Mouse (Mus musculus): ENCODE measurements around the gene Golph3l. TPM values are rescaled to one million over a fixed set of nuclear protein-coding genes. Genes with fewer than 3 reads are reported as not detected.
"Not testable (repeated sequence)": the region's sequence is repeated elsewhere in the genome, so short reads cannot be mapped to it uniquely, and the experiment has no call there.

Golph3l gene
- polyA plus RNA-seq, 1 experiment from 2014 or later = 27.0 TPM

GRCm38 (mm10) chr3:95650276-95651032, 61.7 kb downstream of the Golph3l start:
- Histone ChIP-seq H3K4me1 (ENCODE audit: control insufficient read depth, insufficient read depth, low read length) (no peaks in the 10 kb centered on the region; the same call in 1 of the 2 replicates), H3K4me2 (ENCODE audit: low read length) (no peak overlapping the region), H3K9me3 (replicated peaks; ENCODE audit: control insufficient read depth, low read length, poor library complexity, severe bottlenecking) (no peaks in the 10 kb centered on the region), H3K4me3 (ENCODE audit: low read depth, low read length) (no peak overlapping the region), H3K27me3 (ENCODE audit: control insufficient read depth, insufficient read depth, low read depth, low read length) (no peaks in the 10 kb centered on the region), H3K9ac (ENCODE audit: low read depth, low read length) (no peak overlapping the region), H3K36me3 (ENCODE audit: control insufficient read depth, insufficient read depth, low read length) (no peaks in the 10 kb centered on the region), H3K27ac (ENCODE audit: low read length) (no peak overlapping the region)
- WGBS = 84% methylated on average over 6 of the region's 6 CpGs
- ATAC-seq = no peak

GRCm38 (mm10) chr3:95651033-95651373, 62.3 kb downstream of the Golph3l start:
- no peak overlapping the region for H3K4me2 ChIP-seq (ENCODE audit: low read length)
- no peaks in the 10 kb centered on the region for H3K9me3 ChIP-seq (replicated peaks; ENCODE audit: control insufficient read depth, low read length, poor library complexity, severe bottlenecking)
- no peaks in the 10 kb centered on the region for H3K27me3 ChIP-seq (ENCODE audit: control insufficient read depth, insufficient read depth, low read depth, low read length)
- no peak overlapping the region for H3K9ac ChIP-seq (ENCODE audit: low read depth, low read length)
- H3K4me1 ChIP-seq (ENCODE audit: control insufficient read depth, insufficient read depth, low read length) = no peaks in the 10 kb centered on the region; the same call in 1 of the 2 replicates
- WGBS = 94% methylated on average over 3 of the region's 3 CpGs
- H3K4me3 ChIP-seq (ENCODE audit: low read depth, low read length) = no peak overlapping the region
- no peak for ATAC-seq
- no peak overlapping the region for H3K27ac ChIP-seq (ENCODE audit: low read length)
- H3K36me3 ChIP-seq (ENCODE audit: control insufficient read depth, insufficient read depth, low read length) = no peaks in the 10 kb centered on the region

- H3K36me3 ChIP-seq (ENCODE audit: control insufficient read depth, insufficient read depth, low read length) = no peaks in the 10 kb centered on the region
- WGBS = 89% methylated on average over 16 of the region's 16 CpGs
- no peak overlapping the region for H3K27ac ChIP-seq (ENCODE audit: low read length)
- H3K4me2 ChIP-seq (ENCODE audit: low read length) = no peak overlapping the region
- H3K27me3 ChIP-seq (ENCODE audit: control insufficient read depth, insufficient read depth, low read depth, low read length) = no peaks in the 10 kb centered on the region
- no peaks in the 10 kb centered on the region for H3K9me3 ChIP-seq (replicated peaks; ENCODE audit: control insufficient read depth, low read length, poor library complexity, severe bottlenecking)
- no peak overlapping the region for H3K4me3 ChIP-seq (ENCODE audit: low read depth, low read length)
- H3K4me1 ChIP-seq (ENCODE audit: control insufficient read depth, insufficient read depth, low read length) = no peaks in the 10 kb centered on the region; the same call in 1 of the 2 replicates
- H3K9ac ChIP-seq (ENCODE audit: low read depth, low read length) = no peak overlapping the region
- no peak for ATAC-seq
These were observed 62.9 kb downstream of the Golph3l start for GRCm38 (mm10) chr3:95651391-95652203.

GRCm38 (mm10) chr3:95652204-95652811, 63.6 kb downstream of the Golph3l start:
- H3K4me1 ChIP-seq (ENCODE audit: control insufficient read depth, insufficient read depth, low read length) = no peaks in the 10 kb centered on the region; the same call in 1 of the 2 replicates
- no peaks in the 10 kb centered on the region for H3K27me3 ChIP-seq (ENCODE audit: control insufficient read depth, insufficient read depth, low read depth, low read length)
- H3K4me2 ChIP-seq (ENCODE audit: low read length) = no peak overlapping the region
- no peak overlapping the region for H3K9ac ChIP-seq (ENCODE audit: low read depth, low read length)
- H3K4me3 ChIP-seq (ENCODE audit: low read depth, low read length) = no peak overlapping the region
- ATAC-seq = no peak
- H3K27ac ChIP-seq (ENCODE audit: low read length) = no peak overlapping the region
- no peaks in the 10 kb centered on the region for H3K36me3 ChIP-seq (ENCODE audit: control insufficient read depth, insufficient read depth, low read length)
- WGBS = 65% methylated on average over 7 of the region's 7 CpGs
- H3K9me3 ChIP-seq (replicated peaks; ENCODE audit: control insufficient read depth, low read length, poor library complexity, severe bottlenecking) = no peaks in the 10 kb centered on the region

- Histone ChIP-seq H3K27ac (ENCODE audit: low read length) (no peak overlapping the region), H3K9ac (ENCODE audit: low read depth, low read length) (no peak overlapping the region)
- WGBS = 23% methylated on average over 6 of the region's 6 CpGs
These were observed 64.1 kb downstream of the Golph3l start for GRCm38 (mm10) chr3:95652871-95653270.

GRCm38 (mm10) chr3:95653473-95654034, 64.8 kb downstream of the Golph3l start:
- Histone ChIP-seq H3K9ac (ENCODE audit: low read depth, low read length) (no peak overlapping the region), H3K4me1 (ENCODE audit: control insufficient read depth, insufficient read depth, low read length) (peaks cover 5% of the 10 kb centered on the region; the same call in 1 of the 2 replicates), H3K4me3 (ENCODE audit: low read depth, low read length) (no peak overlapping the region), H3K27me3 (ENCODE audit: control insufficient read depth, insufficient read depth, low read depth, low read length) (no peaks in the 10 kb centered on the region), H3K36me3 (ENCODE audit: control insufficient read depth, insufficient read depth, low read length) (no peaks in the 10 kb centered on the region), H3K4me2 (ENCODE audit: low read length) (no peak overlapping the region), H3K9me3 (replicated peaks; ENCODE audit: control insufficient read depth, low read length, poor library complexity, severe bottlenecking) (no peaks in the 10 kb centered on the region), H3K27ac (ENCODE audit: low read length) (no peak overlapping the region)
- WGBS = 16% methylated on average over 11 of the region's 11 CpGs
- no peak for ATAC-seq

More at GRCm38 (mm10) chr3:95652871-95653270, 64.1 kb downstream of the Golph3l start:
- Histone ChIP-seq H3K36me3 (ENCODE audit: control insufficient read depth, insufficient read depth, low read length) (no peaks in the 10 kb centered on the region), H3K27me3 (ENCODE audit: control insufficient read depth, insufficient read depth, low read depth, low read length) (no peaks in the 10 kb centered on the region), H3K4me2 (ENCODE audit: low read length) (no peak overlapping the region), H3K4me3 (ENCODE audit: low read depth, low read length) (no peak overlapping the region), H3K4me1 (ENCODE audit: control insufficient read depth, insufficient read depth, low read length) (peaks cover 2% of the 10 kb centered on the region; the same call in 1 of the 2 replicates), H3K9me3 (replicated peaks; ENCODE audit: control insufficient read depth, low read length, poor library complexity, severe bottlenecking) (no peaks in the 10 kb centered on the region)
- ATAC-seq = no peak

- H3K4me2 ChIP-seq (ENCODE audit: low read length); H3K4me1 ChIP-seq (ENCODE audit: control insufficient read depth, insufficient read depth, low read length); H3K9me3 ChIP-seq (replicated peaks; ENCODE audit: control insufficient read depth, low read length, poor library complexity, severe bottlenecking); H3K36me3 ChIP-seq (ENCODE audit: control insufficient read depth, insufficient read depth, low read length); H3K4me3 ChIP-seq (ENCODE audit: low read depth, low read length); ATAC-seq; H3K27ac ChIP-seq (ENCODE audit: low read length); H3K27me3 ChIP-seq (ENCODE audit: control insufficient read depth, insufficient read depth, low read depth, low read length); H3K9ac ChIP-seq (ENCODE audit: low read depth, low read length): not testable (repeated sequence)
- 89% methylated on average over 3 of the region's 3 CpGs for WGBS
These were observed 65.6 kb downstream of the Golph3l start for GRCm38 (mm10) chr3:95654371-95654770.

GRCm38 (mm10) chr3:95655437-95655836, 66.7 kb downstream of the Golph3l start:
- 88% methylated on average over 5 of the region's 5 CpGs for WGBS

More at GRCm38 (mm10) chr3:95655437-95655836, 66.7 kb downstream of the Golph3l start:
- ATAC-seq = no peak
- no peak overlapping the region for H3K9ac ChIP-seq (ENCODE audit: low read depth, low read length)
- peaks cover 8% of the 10 kb centered on the region for H3K4me1 ChIP-seq (ENCODE audit: control insufficient read depth, insufficient read depth, low read length)
- no peak overlapping the region for H3K4me3 ChIP-seq (ENCODE audit: low read depth, low read length)
- H3K9me3 ChIP-seq (replicated peaks; ENCODE audit: control insufficient read depth, low read length, poor library complexity, severe bottlenecking) = no peaks in the 10 kb centered on the region
- no peaks in the 10 kb centered on the region for H3K27me3 ChIP-seq (ENCODE audit: control insufficient read depth, insufficient read depth, low read depth, low read length)
- H3K27ac ChIP-seq (ENCODE audit: low read length) = no peak overlapping the region
- no peak overlapping the region for H3K4me2 ChIP-seq (ENCODE audit: low read length)
- H3K36me3 ChIP-seq (ENCODE audit: control insufficient read depth, insufficient read depth, low read length) = no peaks in the 10 kb centered on the region
